Mouse (Mus musculus): ENCODE data around the gene Spred2. TPM values are rescaled to one million over a fixed set of nuclear protein-coding genes. Genes with fewer than 3 reads are reported as not detected.
A peak's percentile ranks its signal among the peaks of the same experiment; 100 is the strongest.

Spred2 gene
- polyA plus RNA-seq, 1 experiment from 2014 or later = 5.7 TPM

- Histone ChIP-seq H3K27ac (ENCODE audit: low read depth, low read length) (no peak overlapping the region), H3K4me3 (ENCODE audit: low read depth, low read length) (no peak overlapping the region), H3K4me2 (replicated peaks; ENCODE audit: low read depth) (no peak overlapping the region), H3K9ac (ENCODE audit: low read depth, low read length) (no peak overlapping the region), H3K36me3 (ENCODE audit: control insufficient read depth, insufficient read depth) (peaks cover 63% of the 10 kb centered on the region), H3K27me3 (replicated peaks; ENCODE audit: control insufficient read depth, insufficient read depth, low read length) (no peaks in the 10 kb centered on the region), H3K9me3 (ENCODE audit: control insufficient read depth) (no peaks in the 10 kb centered on the region), H3K4me1 (replicated peaks; ENCODE audit: control insufficient read depth, insufficient read depth, low read length) (no peaks in the 10 kb centered on the region)
- ATAC-seq = no peak
- 63% methylated on average over 3 of the region's 3 CpGs for WGBS
- TF ChIP-seq CTCF (IDR thresholded peaks at IDR 0.05; ENCODE audit: low read depth) = peak; percentile 80
Observed at GRCm38 (mm10) chr11:20072174-20072573, 148.0 kb downstream of the Spred2 start.

- Histone ChIP-seq H3K36me3 (ENCODE audit: control insufficient read depth, insufficient read depth) (peaks cover 65% of the 10 kb centered on the region), H3K4me1 (replicated peaks; ENCODE audit: control insufficient read depth, insufficient read depth, low read length) (no peaks in the 10 kb centered on the region), H3K4me3 (ENCODE audit: low read depth, low read length) (no peak overlapping the region), H3K4me2 (replicated peaks; ENCODE audit: low read depth) (no peak overlapping the region), H3K27ac (ENCODE audit: low read depth, low read length) (no peak overlapping the region), H3K9ac (ENCODE audit: low read depth, low read length) (no peak overlapping the region), H3K9me3 (ENCODE audit: control insufficient read depth) (no peaks in the 10 kb centered on the region), H3K27me3 (replicated peaks; ENCODE audit: control insufficient read depth, insufficient read depth, low read length) (no peaks in the 10 kb centered on the region)
- ATAC-seq = no peak
- WGBS = 95% methylated on average over 5 of the region's 5 CpGs
- TF ChIP-seq CTCF (IDR thresholded peaks at IDR 0.05; ENCODE audit: low read depth) = no peak
Observed at GRCm38 (mm10) chr11:20072826-20073225, 148.7 kb downstream of the Spred2 start.

Other genes starting within 250 kb of the Spred2 start
- 109 and 111 TPM in 2 replicates for gene Actr2, start 188.5 kb downstream of the Spred2 start, polyA plus RNA-seq (2015; fragmentation: Nextera tagmentation; extraction: Ambion mirVana)